Mouse (Mus musculus) stomach, embryonic 16.5 days (tissue): ENCODE results near the gene Hdac7. TPM values are rescaled to one million over a fixed set of nuclear protein-coding genes. Genes with fewer than 3 reads are reported as not detected.

Experiments used
- ATAC-seq: fragments of 200-750 bp; cut with Nextera tagmentation; 2 replicates; pipeline ENCODE4 v1.8.0; 2017; ENCODE audit warnings: moderate number of reproducible peaks, moderate TSS enrichment; ENCODE audit not compliant: insufficient read depth, low FRiP score
- H3K27ac ChIP-seq: fragments of 300-500 bp; sonication (generic); 2 replicates; pipeline ENCODE4 v1.5.1; 2014; ENCODE audit warnings: low read length
- H3K27me3 ChIP-seq: fragments of 300-500 bp; sonication (generic); 2 replicates; pipeline ENCODE4 v1.6.1; 2014; ENCODE audit warnings: low read length, control low read depth, mixed read lengths; ENCODE audit not compliant: control insufficient read depth, insufficient read depth
- H3K36me3 ChIP-seq: fragments of 300-500 bp; sonication (generic); 2 replicates; pipeline ENCODE4 v1.6.1; 2014; ENCODE audit warnings: low read length; ENCODE audit not compliant: control insufficient read depth, insufficient read depth
- H3K4me1 ChIP-seq: fragments of 300-500 bp; sonication (generic); 2 replicates; pipeline ENCODE4 v1.6.1; 2014; ENCODE audit warnings: low read length, control low read depth, mixed read lengths; ENCODE audit not compliant: control insufficient read depth, insufficient read depth
- H3K4me2 ChIP-seq: fragments of 300-500 bp; sonication (generic); 2 replicates; pipeline ENCODE4 v1.6.1; 2014; ENCODE audit warnings: low read depth, low read length, mixed read lengths
- H3K4me3 ChIP-seq: fragments of 300-500 bp; sonication (generic); replicated peaks from 2 replicates; pipeline ENCODE4 v1.5.1; 2014; ENCODE audit warnings: mild to moderate bottlenecking, low read length
- H3K9ac ChIP-seq: fragments of 300-500 bp; sonication (generic); 2 replicates; pipeline ENCODE4 v1.6.1; 2014; ENCODE audit warnings: low read length
- H3K9me3 ChIP-seq: fragments of 300-500 bp; sonication (generic); replicated peaks from 2 replicates; pipeline ENCODE4 v1.6.1; 2016; ENCODE audit warnings: low read length, control low read depth; ENCODE audit not compliant: control insufficient read depth
- WGBS: fragments of 180-500 bp; shearing (Covaris S2); extraction: QIAGEN DNeasy Blood & Tissue Kit; methylation state at CpG from one replicate; pipeline ENCODE4 v1.1.7; 2014; 5-methylcytosine and 5-hydroxymethylcytosine counted together
- polyA plus RNA-seq: library from polyadenylated mRNA; unstranded; fragments of >200 nt; fragmentation: Nextera tagmentation; extraction: Ambion mirVana; gene quantifications from 2 replicates; pipeline ENCODE4 v1.2.1, GENCODE M21; 2015

The Hdac7 gene
- polyA plus RNA-seq, 1 experiment from 2014 or later, result 20.4 TPM

GRCm38 (mm10) chr15:97839473-97839872 lies 4.8 kb downstream of the Hdac7 start:
- 79% methylated on average over 4 of the region's 4 CpGs for WGBS
- H3K4me1 ChIP-seq, result peaks cover 31% of the 10 kb centered on the region
- no peaks in the 10 kb centered on the region for H3K36me3 ChIP-seq
- H3K27ac ChIP-seq, result peak overlapping the region; percentile 77
- H3K27me3 ChIP-seq, result no peaks in the 10 kb centered on the region
- ATAC-seq, result no peak
- 0 out of 2 replicates have a peak overlapping the region, but pooled peaks have one; percentile 14 for H3K9ac ChIP-seq
- H3K4me3 ChIP-seq, result no peak overlapping the region
- H3K4me2 ChIP-seq, result no peak overlapping the region
- H3K9me3 ChIP-seq, result no peaks in the 10 kb centered on the region

DNA sequence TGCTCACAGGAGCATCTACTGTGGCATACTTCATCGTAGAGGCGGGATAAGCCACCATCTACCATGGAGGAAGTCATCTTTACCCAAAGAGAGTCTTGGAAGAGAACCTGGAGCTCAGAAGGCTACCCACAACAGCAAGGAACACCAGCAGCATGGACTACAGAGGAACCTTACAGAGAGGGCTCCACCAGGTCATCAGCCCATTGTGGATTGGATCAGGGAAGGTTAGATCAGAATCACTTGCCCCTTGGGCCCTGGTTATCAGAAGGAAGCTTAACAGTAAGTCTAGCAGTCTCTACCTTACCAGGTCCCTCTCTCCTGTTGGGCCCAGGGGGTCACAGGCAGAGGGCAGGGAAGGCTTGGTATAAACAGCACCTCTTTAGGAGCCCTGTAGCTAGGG lies 5.3 kb downstream of the Hdac7 start:
- Histone ChIP-seq H3K4me1 (peaks cover 31% of the 10 kb centered on the region), H3K27me3 (no peaks in the 10 kb centered on the region), H3K9ac (no peak overlapping the region), H3K36me3 (no peaks in the 10 kb centered on the region), H3K4me3 (no peak overlapping the region), H3K9me3 (no peaks in the 10 kb centered on the region), H3K4me2 (no peak overlapping the region), H3K27ac (peak overlapping the region; percentile 77; the same call in 1 of the 2 replicates)
- ATAC-seq, result no peak
- 91% methylated on average over 2 of the region's 2 CpGs for WGBS

- Histone ChIP-seq H3K36me3 (no peaks in the 10 kb centered on the region), H3K9me3 (no peaks in the 10 kb centered on the region), H3K27ac (no peak overlapping the region; the same call in 1 of the 2 replicates), H3K4me2 (no peak overlapping the region), H3K27me3 (no peaks in the 10 kb centered on the region), H3K4me3 (no peak overlapping the region), H3K9ac (no peak overlapping the region), H3K4me1 (peaks cover 31% of the 10 kb centered on the region)
- no peak for ATAC-seq
- 75% methylated on average over 4 of the region's 4 CpGs for WGBS
Measured at GRCm38 (mm10) chr15:97838395-97838794, 5.9 kb downstream of the Hdac7 start.

- Histone ChIP-seq H3K27ac (peak overlapping the region; percentile 52; the same call in 1 of the 2 replicates), H3K4me2 (no peak overlapping the region), H3K4me1 (peaks cover 31% of the 10 kb centered on the region), H3K36me3 (no peaks in the 10 kb centered on the region), H3K4me3 (no peak overlapping the region), H3K9ac (no peak overlapping the region), H3K27me3 (no peaks in the 10 kb centered on the region), H3K9me3 (no peaks in the 10 kb centered on the region)
- 19% methylated on average over 8 of the region's 8 CpGs for WGBS
- ATAC-seq, result peak; percentile 31; the same call in 1 of the 2 replicates
Measured at GRCm38 (mm10) chr15:97837491-97838061, 6.7 kb downstream of the Hdac7 start.

DNA sequence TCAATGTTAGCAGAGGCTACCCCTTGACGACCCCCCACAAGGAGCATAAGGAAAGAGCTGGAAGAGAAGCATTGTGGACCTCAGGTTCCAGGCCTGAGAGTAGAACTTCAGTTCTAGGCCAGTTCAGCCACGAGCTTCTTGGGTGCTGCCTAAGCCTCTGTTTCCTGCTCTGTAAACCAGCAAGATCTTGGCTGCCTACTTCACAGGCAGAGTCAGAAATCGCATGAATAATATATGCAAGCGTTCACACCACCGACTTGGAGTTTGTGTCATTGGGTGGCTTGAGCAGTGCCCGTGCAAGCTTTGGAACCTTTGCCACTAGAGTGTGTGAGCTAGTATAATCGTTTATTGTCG lies 7.4 kb downstream of the Hdac7 start:
- Histone ChIP-seq H3K27ac (no peak overlapping the region), H3K27me3 (no peaks in the 10 kb centered on the region), H3K4me3 (no peak overlapping the region), H3K4me1 (peaks cover 37% of the 10 kb centered on the region), H3K36me3 (no peaks in the 10 kb centered on the region), H3K4me2 (no peak overlapping the region), H3K9me3 (no peaks in the 10 kb centered on the region), H3K9ac (no peak overlapping the region)
- WGBS, result 52% methylated on average over 8 of the region's 8 CpGs
- ATAC-seq, result no peak

DNA sequence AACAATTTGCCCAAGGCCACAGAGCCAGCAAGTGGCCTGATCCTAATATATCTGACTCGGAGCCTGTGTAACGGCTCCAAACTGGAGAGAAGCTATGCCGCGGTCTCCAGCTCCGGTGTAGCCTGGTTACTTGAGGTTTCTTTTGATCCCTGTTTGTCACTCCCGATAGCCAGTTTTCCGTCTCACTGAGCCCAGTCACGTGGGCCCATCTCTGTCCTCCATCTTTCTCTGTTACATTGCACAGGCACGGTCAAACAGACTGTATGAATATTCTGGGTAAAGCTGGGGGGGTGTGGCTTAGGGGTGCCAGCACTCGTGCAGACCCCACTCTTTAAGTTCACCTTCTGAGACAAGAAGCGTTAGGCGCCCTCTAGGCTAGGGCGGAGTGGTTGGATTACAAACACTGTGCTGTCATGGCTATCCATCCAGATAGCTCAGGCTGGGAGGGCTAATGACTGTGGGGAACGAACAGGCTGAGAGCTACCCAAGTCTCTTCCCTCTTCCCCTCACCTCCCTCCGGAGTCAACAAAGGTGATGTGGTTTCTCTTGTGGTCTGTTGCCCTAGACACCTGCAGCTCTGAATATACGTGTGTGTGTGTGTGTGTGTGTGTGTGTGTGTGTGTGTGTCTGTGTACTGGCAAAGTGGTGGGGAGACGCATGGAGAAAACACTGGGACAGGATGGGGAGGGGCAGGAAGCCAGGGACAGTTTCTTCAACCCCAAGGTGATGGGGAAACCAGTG lies 8.0 kb downstream of the Hdac7 start:
- WGBS, result 55% methylated on average over 17 of the region's 17 CpGs
- Histone ChIP-seq H3K27ac (no peak overlapping the region), H3K9me3 (no peaks in the 10 kb centered on the region), H3K36me3 (no peaks in the 10 kb centered on the region), H3K4me2 (no peak overlapping the region), H3K27me3 (no peaks in the 10 kb centered on the region), H3K4me3 (no peak overlapping the region), H3K4me1 (peaks cover 38% of the 10 kb centered on the region), H3K9ac (no peak overlapping the region)
- no peak for ATAC-seq

DNA sequence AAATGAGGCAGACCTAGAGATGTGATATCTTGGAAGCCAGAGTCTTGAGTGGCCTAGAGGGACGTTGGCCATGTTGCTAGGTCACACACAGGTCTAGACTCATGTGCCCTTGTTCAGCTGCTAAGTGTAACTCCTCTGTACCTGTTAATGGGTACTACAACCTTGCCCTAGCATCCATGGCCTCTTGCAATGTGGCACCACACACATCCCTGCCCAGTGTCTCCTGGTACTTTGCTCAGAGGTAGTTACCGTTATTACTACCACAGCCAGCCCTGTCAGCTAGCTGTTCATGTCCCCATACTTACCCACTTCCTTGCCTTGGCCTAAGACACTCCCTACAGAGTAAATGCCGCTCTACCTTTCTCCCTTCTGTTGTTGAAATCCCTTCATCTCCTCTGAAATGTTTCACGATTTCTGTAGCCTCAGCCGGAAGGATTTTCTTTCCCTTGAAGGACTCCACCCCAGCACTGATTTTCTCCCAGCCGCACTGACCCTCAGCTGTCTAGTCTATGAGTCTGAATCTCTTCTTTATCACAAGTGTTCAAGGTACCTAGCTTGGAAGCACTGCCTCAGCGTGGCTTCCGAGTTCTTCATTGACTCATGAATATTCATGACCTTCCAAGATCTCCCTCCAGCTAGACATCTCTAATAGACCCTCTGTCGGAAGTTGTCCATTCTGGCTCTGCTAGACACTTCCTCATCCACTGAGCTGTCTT lies 11.4 kb downstream of the Hdac7 start:
- no peaks in the 10 kb centered on the region for H3K36me3 ChIP-seq
- H3K27ac ChIP-seq, result no peak overlapping the region
- no peak overlapping the region for H3K4me2 ChIP-seq
- no peak overlapping the region for H3K9ac ChIP-seq
- H3K27me3 ChIP-seq, result no peaks in the 10 kb centered on the region
- no peak overlapping the region for H3K4me3 ChIP-seq
- 69% methylated on average over 9 of the region's 9 CpGs for WGBS
- ATAC-seq, result no peak
- H3K4me1 ChIP-seq, result peaks cover 43% of the 10 kb centered on the region
- no peaks in the 10 kb centered on the region for H3K9me3 ChIP-seq

DNA sequence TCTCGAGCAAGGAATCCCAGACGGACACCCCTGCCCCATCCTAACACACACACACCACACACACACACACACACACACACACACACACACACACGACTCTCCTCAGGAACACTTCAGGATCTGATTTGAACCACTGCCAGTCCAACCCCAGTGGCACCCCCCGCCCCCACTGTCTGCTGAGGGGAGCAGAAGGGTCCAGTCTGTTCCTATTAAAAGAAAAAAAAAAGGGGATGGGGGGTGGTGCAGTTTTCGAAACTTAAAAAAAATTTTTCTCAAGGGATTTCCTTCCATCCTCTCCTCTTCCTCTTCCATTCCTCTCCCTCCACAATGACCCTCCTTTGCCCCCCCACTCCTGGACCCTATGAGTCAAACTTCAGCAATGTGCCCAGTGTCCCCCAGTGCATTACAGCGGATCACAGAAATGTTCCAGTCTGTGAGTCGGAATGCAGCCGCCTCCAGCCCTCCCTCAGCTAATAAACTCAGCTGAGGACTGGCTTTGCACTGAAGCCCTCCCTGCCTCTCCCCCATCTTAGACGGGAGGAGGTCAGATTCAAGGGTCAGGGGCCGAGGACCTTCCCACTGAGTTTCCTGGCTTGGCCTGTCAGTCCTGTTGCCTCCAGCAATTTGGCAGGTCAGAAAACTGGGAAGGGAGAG lies 12.2 kb downstream of the Hdac7 start:
- no peaks in the 10 kb centered on the region for H3K36me3 ChIP-seq
- peak overlapping the region; percentile 70 for H3K4me2 ChIP-seq
- no peaks in the 10 kb centered on the region for H3K9me3 ChIP-seq
- peak overlapping the region; percentile 78 for H3K4me3 ChIP-seq
- peaks cover 35% of the 10 kb centered on the region for H3K4me1 ChIP-seq
- no peak for ATAC-seq
- 10% methylated on average over 10 of the region's 10 CpGs for WGBS
- no peaks in the 10 kb centered on the region for H3K27me3 ChIP-seq
- peak overlapping the region; percentile 98 for H3K9ac ChIP-seq
- peak overlapping the region; percentile 96 for H3K27ac ChIP-seq
